Mouse (Mus musculus) neutrophil, adult 5-6 weeks (primary cell): ENCODE results near the gene Nelfcd. TPM values are rescaled to one million over a fixed set of nuclear protein-coding genes. Genes with fewer than 3 reads are reported as not detected.

ENCODE experiments used
- ATAC-seq: fragments of 151-379, 151-347 bp; 2 replicates; pipeline ENCODE4 v1.8.0; 2017; ENCODE audit warnings: mild to moderate bottlenecking, moderate TSS enrichment; ENCODE audit not compliant: insufficient number of reproducible peaks, poor library complexity, low FRiP score, severe bottlenecking; ENCODE audit errors: extremely low read depth
- total RNA-seq: library from RNA; stranded (forward); fragments of 200-1000 nt; gene quantifications from 2 replicates; pipeline ENCODE4 v1.2.3, GENCODE M21; 2017

Gene Nelfcd
- total RNA-seq, 1 experiment from 2014 or later, result 43.4 TPM

DNA sequence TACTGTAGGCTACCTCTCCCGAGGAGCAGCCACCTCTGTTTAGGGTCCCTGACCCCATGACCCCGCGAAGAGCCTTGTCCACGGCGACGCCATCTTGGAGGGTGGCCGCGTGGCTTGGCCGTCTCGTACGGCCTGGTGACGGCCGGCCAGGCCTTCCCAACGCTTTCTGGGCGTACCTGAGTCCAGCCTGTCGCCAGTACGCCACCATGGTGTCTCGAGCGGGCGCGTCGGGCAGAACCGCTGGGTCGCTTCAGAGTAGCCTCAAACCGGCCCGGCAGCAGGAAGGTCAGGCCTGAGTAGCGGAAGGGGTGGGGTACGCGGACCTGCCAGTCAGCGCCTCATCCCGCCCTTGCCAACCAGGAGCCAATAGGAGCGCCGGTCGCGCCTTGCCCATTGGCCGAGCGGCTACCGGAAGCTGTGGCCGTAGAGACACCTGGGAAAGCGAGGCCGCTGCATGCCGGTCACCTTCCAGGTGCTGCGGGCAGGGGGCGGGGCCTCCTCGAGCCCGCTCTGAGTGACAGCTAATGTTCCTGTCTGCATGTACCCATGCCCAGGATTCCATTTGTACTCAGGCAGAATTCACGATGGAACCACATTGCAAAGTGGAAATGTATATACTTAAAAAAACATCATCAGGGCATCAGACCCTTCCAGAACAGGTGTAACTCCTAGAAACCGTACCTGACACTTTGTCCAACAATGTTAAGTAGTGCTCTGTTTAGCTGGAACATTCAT, 48.4 kb downstream of the Nelfcd start, which contains the start of gene Atp5e:
TSS of gene Atp5e (minus strand) at position 317 of the 735 bp plus-strand sequence.
- ATAC-seq, result peak; percentile 99

DNA sequence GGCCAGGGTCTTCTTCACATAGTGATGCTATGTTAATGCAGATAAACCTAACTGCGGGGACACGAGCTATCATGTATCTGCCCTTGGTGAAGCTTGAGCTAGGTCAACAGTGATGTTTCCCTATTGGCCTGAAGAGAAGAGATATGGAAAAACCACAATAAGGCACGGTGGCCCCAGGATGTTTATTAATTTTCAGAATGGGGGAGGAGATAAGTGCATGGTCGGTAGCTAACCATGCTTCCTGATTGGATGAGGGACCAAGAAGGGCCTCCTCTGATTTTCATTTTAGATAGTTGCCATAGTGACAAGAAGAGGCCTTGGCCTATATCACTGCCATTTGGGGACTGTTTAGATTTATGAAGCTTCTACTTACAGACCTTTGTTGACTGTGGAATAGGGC, 54.7 kb downstream of the Nelfcd start:
- ATAC-seq, result no peak

GRCm38 (mm10) chr2:174470786-174471405, 55.3 kb downstream of the Nelfcd start:
- ATAC-seq, result no peak

DNA sequence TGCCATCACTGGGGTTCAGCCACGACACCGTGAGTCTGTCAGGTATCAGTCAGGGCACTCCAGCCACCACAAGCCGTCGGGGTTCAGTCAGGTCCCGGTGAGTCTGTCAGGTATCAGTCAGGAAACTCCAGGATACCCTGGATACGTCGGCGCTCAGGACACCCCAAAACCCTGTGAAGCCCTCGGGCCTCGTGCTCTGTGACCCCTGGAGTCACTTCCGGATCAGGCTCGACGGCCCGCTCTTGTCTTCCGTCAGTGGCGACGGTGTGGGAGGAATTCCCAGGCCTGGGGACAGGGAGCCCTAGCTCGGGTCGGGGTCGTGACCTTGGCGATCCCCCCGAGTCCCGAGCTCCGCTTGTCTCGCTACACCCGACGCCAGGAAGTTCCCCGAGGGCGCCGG, 56.8 kb downstream of the Nelfcd start:
- ATAC-seq, result 0 out of 2 replicates have a peak, but pooled peaks have one; percentile 16

DNA sequence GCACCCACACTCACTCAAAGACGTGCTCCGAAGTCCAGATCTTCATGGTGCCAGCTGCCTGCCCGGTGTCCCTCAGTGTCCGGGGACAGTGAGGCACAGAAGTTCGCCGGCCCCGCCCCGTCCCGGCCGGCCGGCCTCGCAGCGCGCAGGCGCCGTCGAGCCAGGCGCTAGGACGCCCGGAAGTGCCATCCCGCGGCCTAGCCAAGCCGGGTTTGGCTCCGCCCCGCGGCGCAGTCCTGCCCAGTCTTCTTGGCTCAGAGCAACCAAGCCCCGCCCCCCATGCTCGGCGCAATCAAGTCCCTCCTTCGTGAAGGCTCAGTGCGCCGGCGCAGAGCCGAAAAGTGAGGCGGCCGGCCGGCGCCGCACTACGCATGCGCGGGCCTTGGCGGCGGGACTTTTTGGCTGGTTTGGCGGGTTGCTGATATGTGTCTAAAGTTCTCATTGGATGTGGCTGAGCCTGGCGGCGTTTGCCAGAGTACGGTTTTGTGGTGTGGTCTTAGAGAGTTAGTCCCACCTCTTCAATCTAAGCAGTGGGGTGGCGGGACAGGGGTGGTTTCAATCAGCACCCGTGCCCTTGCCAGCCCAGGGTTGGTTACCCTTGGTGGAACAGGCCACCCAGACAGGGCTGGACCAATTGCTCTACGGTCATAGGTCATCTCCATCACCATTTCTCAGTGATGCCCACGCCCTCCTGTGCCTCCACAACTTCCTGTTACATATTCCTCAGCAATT, 57.4 kb downstream of the Nelfcd start, which contains the start of gene Prelid3b:
TSS of gene Prelid3b (minus strand) at position 264 of the 732 bp plus-strand sequence.
- peak; percentile 95 for ATAC-seq

- no peak for ATAC-seq
Observed at GRCm38 (mm10) chr2:174473550-174473927, 57.9 kb downstream of the Nelfcd start.

Other genes starting within 250 kb of the Nelfcd start
- 285 and 293 TPM in 2 replicates for gene Gnas, start 131.5 kb upstream of the Nelfcd start, total RNA-seq
- gene Gm20721, start 69.1 kb upstream of the Nelfcd start, total RNA-seq, result 7.2 and 7.9 TPM in 2 replicates
- 194 and 214 TPM in 2 replicates for gene Ctsz, start 23.2 kb downstream of the Nelfcd start, total RNA-seq
- 61.8 and 71.5 TPM in 2 replicates for gene Tubb1, start 34.9 kb downstream of the Nelfcd start, total RNA-seq
- 208 and 251 TPM in 2 replicates for gene Atp5e, start 48.3 kb downstream of the Nelfcd start, total RNA-seq
- 77.4 and 85.8 TPM in 2 replicates for gene Prelid3b, start 57.3 kb downstream of the Nelfcd start, total RNA-seq
- gene Zfp831, start 227.7 kb downstream of the Nelfcd start, total RNA-seq, result 55.4 and 55.9 TPM in 2 replicates